Mouse (Mus musculus): Measurements from ENCODE around the gene Gsc2. TPM values are rescaled to one million over a fixed set of nuclear protein-coding genes. Genes with fewer than 3 reads are reported as not detected.

Gene Gsc2
- polyA plus RNA-seq (2015; fragmentation: Illumina TruSeq; extraction: RNeasy Lipid Tissue Mini Kit (QIAGEN cat#74804); ENCODE audit: insufficient read depth, low replicate concordance), result not detected

GRCm38 (mm10) chr16:17914307-17915249 is at the start of gene Gsc2:
TSS of gene Gsc2 (minus strand) at chr16:17915059.

GRCm38 (mm10) chr16:17928087-17928580 is 13.3 kb upstream of the Gsc2 start, which contains the start of gene Slc25a1:
TSS of gene Slc25a1 (minus strand) at chr16:17928219.

DNA sequence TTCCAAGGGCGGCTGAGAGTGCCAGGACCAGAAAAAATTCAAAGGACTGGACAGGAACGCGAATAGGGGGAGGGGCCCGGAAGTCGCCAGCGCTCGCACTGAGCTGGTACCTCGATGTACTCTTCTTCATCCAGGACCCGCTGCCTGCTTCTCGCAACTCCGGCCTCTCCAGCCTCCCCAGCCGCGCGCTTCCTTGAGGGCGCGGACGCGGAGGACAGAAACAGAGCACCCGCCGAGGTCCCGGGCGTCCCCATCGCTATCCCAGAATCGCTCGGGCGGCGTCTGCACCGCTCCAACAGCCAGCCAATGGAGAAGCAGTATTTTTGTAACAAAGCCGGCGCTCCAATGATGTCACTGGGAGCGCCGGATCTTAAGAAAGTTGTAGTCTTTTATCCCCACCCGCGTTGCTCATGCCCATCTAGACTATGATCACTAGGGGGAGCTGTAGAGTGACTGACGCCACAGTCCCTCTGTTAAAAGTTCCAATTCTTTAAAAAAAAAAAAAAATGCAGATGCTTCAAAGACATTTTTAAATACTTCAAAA is 3.7 kb downstream of the Gsc2 start, which contains the start of gene Ess2:
TSS of gene Ess2 (minus strand) at position 297 of the 544 bp plus-strand sequence.

DNA sequence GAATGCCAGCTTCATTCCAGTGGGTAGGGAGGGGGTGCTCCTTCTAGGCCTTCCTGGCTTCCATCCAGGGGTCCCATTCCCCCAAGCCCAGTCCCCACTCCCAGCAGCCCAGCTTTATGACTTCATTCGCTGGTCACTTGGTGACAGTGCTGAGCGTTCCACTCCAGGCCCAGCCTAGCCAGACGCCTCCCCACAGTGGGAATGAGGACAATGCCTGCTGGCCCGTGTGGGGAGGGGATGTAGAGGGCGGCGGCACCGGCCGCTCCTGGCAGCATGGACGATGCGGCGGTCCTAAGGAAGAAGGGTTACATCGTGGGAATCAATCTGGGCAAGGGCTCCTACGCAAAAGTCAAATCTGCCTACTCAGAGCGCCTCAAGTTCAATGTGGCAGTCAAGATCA is 16.4 kb downstream of the Gsc2 start, which contains the start of the genes Dgcr2 and Tssk2:
TSS of gene Dgcr2 (minus strand) at position 101 of the 400 bp plus-strand sequence.
TSS of gene Tssk2 (plus strand) at position 176 of the 400 bp plus-strand sequence.

GRCm38 (mm10) chr16:17893923-17894322 is 20.9 kb downstream of the Gsc2 start, which contains the start of gene Tssk1:
TSS of gene Tssk1 (plus strand) at chr16:17894223.

GRCm38 (mm10) chr16:17891567-17891959 is 23.3 kb downstream of the Gsc2 start, which contains the start of gene Gm20518:
TSS of gene Gm20518 (minus strand) at chr16:17891671.

Other genes starting within 250 kb of the Gsc2 start
- gene Med15, start 182.2 kb downstream of the Gsc2 start, polyA plus RNA-seq (2015; fragmentation: Illumina TruSeq; extraction: RNeasy Lipid Tissue Mini Kit (QIAGEN cat#74804); ENCODE audit: insufficient read depth, low replicate concordance), result 40.6 TPM
- gene Klhl22, start 155.4 kb downstream of the Gsc2 start, polyA plus RNA-seq (2015; fragmentation: Illumina TruSeq; extraction: RNeasy Lipid Tissue Mini Kit (QIAGEN cat#74804); ENCODE audit: insufficient read depth, low replicate concordance), result 11.1 TPM
- 1.4 TPM for gene Scarf2, start 117.8 kb downstream of the Gsc2 start, polyA plus RNA-seq (2015; fragmentation: Illumina TruSeq; extraction: RNeasy Lipid Tissue Mini Kit (QIAGEN cat#74804); ENCODE audit: insufficient read depth, low replicate concordance)
- gene B830017H08Rik, start 81.9 kb downstream of the Gsc2 start, polyA plus RNA-seq (2015; fragmentation: Illumina TruSeq; extraction: RNeasy Lipid Tissue Mini Kit (QIAGEN cat#74804); ENCODE audit: insufficient read depth, low replicate concordance), result not detected
- gene Car15, start 76.7 kb downstream of the Gsc2 start, polyA plus RNA-seq (2015; fragmentation: Illumina TruSeq; extraction: RNeasy Lipid Tissue Mini Kit (QIAGEN cat#74804); ENCODE audit: insufficient read depth, low replicate concordance), result 6.8 TPM
- 1.1 TPM for gene Gm20518, start 23.4 kb downstream of the Gsc2 start, polyA plus RNA-seq (2015; fragmentation: Illumina TruSeq; extraction: RNeasy Lipid Tissue Mini Kit (QIAGEN cat#74804); ENCODE audit: insufficient read depth, low replicate concordance)
- not detected for gene Tssk1, start 20.8 kb downstream of the Gsc2 start, polyA plus RNA-seq (2015; fragmentation: Illumina TruSeq; extraction: RNeasy Lipid Tissue Mini Kit (QIAGEN cat#74804); ENCODE audit: insufficient read depth, low replicate concordance)
- gene Dgcr2, start 16.5 kb downstream of the Gsc2 start, polyA plus RNA-seq (2015; fragmentation: Illumina TruSeq; extraction: RNeasy Lipid Tissue Mini Kit (QIAGEN cat#74804); ENCODE audit: insufficient read depth, low replicate concordance), result 28.6 TPM
- not detected for gene Tssk2, start 16.4 kb downstream of the Gsc2 start, polyA plus RNA-seq (2015; fragmentation: Illumina TruSeq; extraction: RNeasy Lipid Tissue Mini Kit (QIAGEN cat#74804); ENCODE audit: insufficient read depth, low replicate concordance)
- 26.0 TPM for gene Ess2, start 3.7 kb downstream of the Gsc2 start, polyA plus RNA-seq (2015; fragmentation: Illumina TruSeq; extraction: RNeasy Lipid Tissue Mini Kit (QIAGEN cat#74804); ENCODE audit: insufficient read depth, low replicate concordance)
- gene Slc25a1, start 13.2 kb upstream of the Gsc2 start, polyA plus RNA-seq (2015; fragmentation: Illumina TruSeq; extraction: RNeasy Lipid Tissue Mini Kit (QIAGEN cat#74804); ENCODE audit: insufficient read depth, low replicate concordance), result 34.9 TPM
- not detected for gene Vpreb2, start 65.4 kb upstream of the Gsc2 start, polyA plus RNA-seq (2015; fragmentation: Illumina TruSeq; extraction: RNeasy Lipid Tissue Mini Kit (QIAGEN cat#74804); ENCODE audit: insufficient read depth, low replicate concordance)
- 9.5 TPM for gene Dgcr6, start 137.8 kb upstream of the Gsc2 start, polyA plus RNA-seq (2015; fragmentation: Illumina TruSeq; extraction: RNeasy Lipid Tissue Mini Kit (QIAGEN cat#74804); ENCODE audit: insufficient read depth, low replicate concordance)
- 4.4 TPM for gene Prodh, start 175.1 kb upstream of the Gsc2 start, polyA plus RNA-seq (2015; fragmentation: Illumina TruSeq; extraction: RNeasy Lipid Tissue Mini Kit (QIAGEN cat#74804); ENCODE audit: insufficient read depth, low replicate concordance)
- 0.51 TPM for gene Rtn4r, start 212.6 kb upstream of the Gsc2 start, polyA plus RNA-seq (2015; fragmentation: Illumina TruSeq; extraction: RNeasy Lipid Tissue Mini Kit (QIAGEN cat#74804); ENCODE audit: insufficient read depth, low replicate concordance)